Mouse (Mus musculus) NIH3T3 (cell line): ENCODE results near the gene Arfgef2.
A peak's percentile ranks its signal among the peaks of the same experiment; 100 is the strongest.

Source experiments
- DNase-seq: peaks from one replicate; pipeline ENCODE4 v3.0.0-alpha.2; 2012; ENCODE audit warnings: low read depth

Arfgef2 gene

GRCm38 (mm10) chr2:166806813-166807212 is 1.4 kb downstream of the Arfgef2 start:
- peak; percentile 66 for DNase-seq

GRCm38 (mm10) chr2:166809499-166809898 is 4.1 kb downstream of the Arfgef2 start:
- no peak for DNase-seq

- DNase-seq: no peak
These were observed 5.4 kb downstream of the Arfgef2 start for GRCm38 (mm10) chr2:166810821-166811220.

- no peak for DNase-seq
These were observed 13.2 kb downstream of the Arfgef2 start for GRCm38 (mm10) chr2:166818463-166819143.

- no peak for DNase-seq
These were observed 14.5 kb downstream of the Arfgef2 start for GRCm38 (mm10) chr2:166819849-166820248.

- no peak for DNase-seq
These were observed 15.5 kb downstream of the Arfgef2 start for GRCm38 (mm10) chr2:166820844-166821243.

- DNase-seq: no peak
These were observed 16.0 kb downstream of the Arfgef2 start for GRCm38 (mm10) chr2:166821406-166821805.

GRCm38 (mm10) chr2:166822119-166822826 is 16.9 kb downstream of the Arfgef2 start:
- DNase-seq: peak; percentile 30

- DNase-seq: no peak
These were observed 17.5 kb downstream of the Arfgef2 start for GRCm38 (mm10) chr2:166822901-166823300.

GRCm38 (mm10) chr2:166824386-166824785 is 19.0 kb downstream of the Arfgef2 start:
- no peak for DNase-seq

GRCm38 (mm10) chr2:166824998-166825397 is 19.6 kb downstream of the Arfgef2 start:
- no peak for DNase-seq

GRCm38 (mm10) chr2:166826491-166827224 is 21.3 kb downstream of the Arfgef2 start:
- no peak for DNase-seq

- no peak for DNase-seq
These were observed 22.9 kb downstream of the Arfgef2 start for GRCm38 (mm10) chr2:166828306-166828705.

- no peak for DNase-seq
These were observed 25.0 kb downstream of the Arfgef2 start for GRCm38 (mm10) chr2:166830350-166830749.

GRCm38 (mm10) chr2:166834091-166834490 is 28.7 kb downstream of the Arfgef2 start:
- no peak for DNase-seq

GRCm38 (mm10) chr2:166834796-166835195 is 29.4 kb downstream of the Arfgef2 start:
- DNase-seq: no peak

GRCm38 (mm10) chr2:166835581-166835980 is 30.2 kb downstream of the Arfgef2 start:
- no peak for DNase-seq

GRCm38 (mm10) chr2:166841813-166842212 is 36.4 kb downstream of the Arfgef2 start:
- DNase-seq: no peak

- no peak for DNase-seq
These were observed 45.3 kb downstream of the Arfgef2 start for GRCm38 (mm10) chr2:166850691-166851090.

- DNase-seq: peak; percentile 15
These were observed 46.9 kb downstream of the Arfgef2 start for GRCm38 (mm10) chr2:166852270-166852669.

- DNase-seq: no peak
These were observed 50.4 kb downstream of the Arfgef2 start for GRCm38 (mm10) chr2:166855771-166856170.

GRCm38 (mm10) chr2:166856366-166856765 is 51.0 kb downstream of the Arfgef2 start:
- no peak for DNase-seq

GRCm38 (mm10) chr2:166857118-166857517 is 51.7 kb downstream of the Arfgef2 start:
- DNase-seq: peak; percentile 33
